Mouse (Mus musculus): ENCODE measurements around the gene 1300017J02Rik.

DNA sequence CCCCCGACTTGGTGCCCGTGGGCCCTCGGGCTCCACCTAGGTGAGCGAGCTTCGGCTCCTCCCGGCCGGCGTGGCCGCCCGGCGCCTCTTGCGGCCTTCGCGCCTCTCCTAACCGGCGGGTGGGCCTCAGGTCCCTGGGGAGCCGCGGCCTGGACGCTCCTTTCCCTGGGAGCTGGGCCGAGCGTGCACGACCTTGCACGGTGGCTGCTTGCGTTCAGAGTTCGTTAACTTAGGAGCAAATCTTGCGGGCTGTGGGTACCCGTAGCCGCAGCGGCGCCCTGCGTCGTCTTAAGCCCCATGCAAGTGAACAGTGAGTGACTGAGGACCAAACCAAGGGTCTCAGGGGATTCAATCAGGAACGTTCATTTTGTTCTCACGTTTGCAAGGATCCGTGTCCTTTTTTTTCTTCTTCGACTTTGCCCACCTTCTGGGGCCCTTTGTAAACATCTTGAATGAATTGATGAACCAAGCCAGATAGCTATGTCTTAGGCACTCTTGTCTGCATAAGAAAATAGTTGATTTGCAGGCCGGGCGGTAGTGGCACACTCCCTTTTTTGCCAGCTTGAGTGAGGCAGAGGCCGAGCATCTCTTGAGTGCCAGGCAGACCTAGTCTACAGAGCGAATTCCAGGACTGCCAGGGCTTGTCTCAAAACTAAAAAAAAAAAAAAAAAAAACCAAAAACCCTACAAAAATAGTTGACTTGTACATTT, 605 bp upstream of the 1300017J02Rik start:
- TF ChIP-seq CTCF (IDR thresholded peaks at IDR 0.05; ENCODE audit: low read depth), result no peak
- TF ChIP-seq EP300 (IDR thresholded peaks at IDR 0.05; ENCODE audit: low read depth), result no peak

All from heart, postnatal 0 days (tissue).